Mouse (Mus musculus) naive thymus-derived CD4-positive, alpha-beta T cell, adult 2 months (primary cell): ENCODE data around the gene Npc1l1.

Experiments
- DNase-seq: peaks from one replicate; pipeline ENCODE4 v3.0.0-alpha.2; 2011; ENCODE audit warnings: low read depth

Npc1l1 gene

DNA sequence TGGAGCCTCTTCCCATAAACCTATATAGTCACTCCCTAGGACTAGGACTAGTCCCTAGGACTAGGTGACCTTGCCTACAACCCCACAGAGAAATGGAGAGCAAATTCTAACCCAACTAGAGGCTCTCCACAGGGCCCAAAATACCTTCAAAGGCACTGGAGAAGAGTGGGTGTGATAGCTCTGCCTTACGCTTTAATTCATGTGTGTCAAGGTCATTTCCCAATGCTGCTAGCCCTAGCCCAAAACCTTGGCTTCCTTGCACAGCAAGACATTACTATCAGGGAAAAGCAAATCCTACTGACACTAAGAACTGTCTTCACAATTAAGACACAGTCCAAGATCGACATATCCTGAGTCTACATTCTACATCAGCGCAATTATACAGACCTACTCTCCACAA is 66.9 kb downstream of the Npc1l1 start:
- no peak for DNase-seq

DNA sequence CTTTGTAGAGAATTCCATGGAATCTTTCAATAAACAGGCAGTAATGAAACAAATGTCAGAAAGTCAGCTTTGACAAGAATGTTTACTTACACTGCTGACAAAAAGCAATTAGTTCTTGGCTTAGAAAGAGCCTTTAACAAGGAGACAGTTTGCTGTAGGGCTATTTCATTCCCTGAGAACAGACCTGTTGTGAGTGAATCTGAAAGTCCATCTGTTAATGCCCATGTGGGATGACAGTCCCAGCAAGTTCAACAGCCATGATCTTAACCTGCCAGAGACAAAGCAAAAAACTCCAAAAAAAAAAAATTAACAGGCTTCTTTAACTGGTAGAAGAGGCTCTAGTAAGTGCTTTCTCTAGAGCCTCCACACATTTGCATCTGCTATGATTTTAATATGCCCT is 68.4 kb downstream of the Npc1l1 start:
- no peak for DNase-seq
